Mouse (Mus musculus) heart, postnatal 36 days (tissue): ENCODE data around the gene Nln. TPM values are rescaled to one million over a fixed set of nuclear protein-coding genes. Genes with fewer than 3 reads are reported as not detected.

Source experiments
- DNase-seq, 2 experiments: peaks; one replicate each; pipeline ENCODE4 v3.0.0; 2021 to 2022
- intact Hi-C: fragments of 180-260 bp; cut with DNase I; formaldehyde crosslinking; loops from one replicate; pipeline ENCODE4 v1.15.1; 2025
- total RNA-seq, 2 experiments: library from RNA; stranded (reverse); gene quantifications; 2 replicates each; pipeline ENCODE4 v1.2.3; 2021

The Nln gene
- total RNA-seq, 2 experiments from 2014 or later = 10.6 to 14.8 TPM

DNA sequence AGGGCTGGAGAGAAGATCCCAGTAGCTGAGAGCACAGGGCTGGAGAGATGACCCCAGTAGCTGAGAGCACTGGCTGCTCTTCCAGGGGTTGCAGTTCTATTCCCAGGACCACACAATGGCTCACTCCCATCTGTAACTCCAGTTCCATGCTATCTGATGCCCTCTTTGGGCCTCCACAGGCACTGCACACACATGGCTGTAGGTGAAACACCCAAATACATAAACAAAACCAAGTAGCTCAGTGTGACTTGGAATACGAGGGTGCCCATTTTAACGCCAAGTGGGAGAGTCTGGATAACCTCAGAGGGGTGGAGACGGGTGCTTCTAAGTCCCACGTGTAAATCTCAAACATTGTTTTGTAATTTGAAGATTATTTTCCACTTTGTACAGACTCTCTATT is 9.0 kb downstream of the Nln start:
- DNase-seq = no peak
- intact Hi-C loops = no loop called here

DNA sequence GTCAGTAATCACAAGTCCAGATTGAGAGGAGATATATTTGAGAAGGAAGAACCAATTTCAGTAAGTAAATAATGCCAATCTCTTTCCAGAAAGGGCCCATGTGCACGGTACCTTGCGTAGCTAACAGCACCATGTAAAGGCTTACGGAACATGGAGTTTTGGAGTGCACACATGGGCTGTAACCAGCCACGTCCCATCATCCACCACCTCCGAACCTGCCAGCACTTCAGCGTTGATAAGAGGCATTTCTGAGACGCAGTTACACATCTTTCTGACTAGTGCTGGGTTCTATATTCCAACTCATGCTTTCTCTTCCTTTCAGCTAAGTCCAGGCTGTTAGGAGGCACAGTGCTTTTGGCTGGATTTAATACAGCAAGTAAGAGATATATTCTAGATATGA is 12.2 kb downstream of the Nln start:
- intact Hi-C loops = no loop called here
- no peak for DNase-seq

DNA sequence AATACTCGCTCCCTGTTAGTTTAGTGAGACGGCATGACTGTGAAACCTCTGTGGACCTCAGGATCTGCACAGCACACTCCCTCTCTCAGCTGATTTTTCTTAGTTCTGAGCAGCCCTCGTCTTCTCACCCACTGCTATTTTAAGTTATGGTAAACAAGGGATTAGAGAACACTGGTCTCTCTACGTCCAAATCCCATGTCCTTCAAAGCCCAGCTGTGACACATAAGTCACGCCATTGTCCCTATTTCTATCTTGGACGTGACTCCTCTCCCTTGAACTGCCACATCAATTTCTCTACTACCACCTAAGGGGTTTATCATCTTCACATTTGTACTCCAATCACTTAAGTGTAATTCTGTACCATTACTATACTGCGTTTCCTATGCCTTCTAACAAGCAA is 13.5 kb downstream of the Nln start:
- intact Hi-C loops = no loop called here
- DNase-seq = no peak

DNA sequence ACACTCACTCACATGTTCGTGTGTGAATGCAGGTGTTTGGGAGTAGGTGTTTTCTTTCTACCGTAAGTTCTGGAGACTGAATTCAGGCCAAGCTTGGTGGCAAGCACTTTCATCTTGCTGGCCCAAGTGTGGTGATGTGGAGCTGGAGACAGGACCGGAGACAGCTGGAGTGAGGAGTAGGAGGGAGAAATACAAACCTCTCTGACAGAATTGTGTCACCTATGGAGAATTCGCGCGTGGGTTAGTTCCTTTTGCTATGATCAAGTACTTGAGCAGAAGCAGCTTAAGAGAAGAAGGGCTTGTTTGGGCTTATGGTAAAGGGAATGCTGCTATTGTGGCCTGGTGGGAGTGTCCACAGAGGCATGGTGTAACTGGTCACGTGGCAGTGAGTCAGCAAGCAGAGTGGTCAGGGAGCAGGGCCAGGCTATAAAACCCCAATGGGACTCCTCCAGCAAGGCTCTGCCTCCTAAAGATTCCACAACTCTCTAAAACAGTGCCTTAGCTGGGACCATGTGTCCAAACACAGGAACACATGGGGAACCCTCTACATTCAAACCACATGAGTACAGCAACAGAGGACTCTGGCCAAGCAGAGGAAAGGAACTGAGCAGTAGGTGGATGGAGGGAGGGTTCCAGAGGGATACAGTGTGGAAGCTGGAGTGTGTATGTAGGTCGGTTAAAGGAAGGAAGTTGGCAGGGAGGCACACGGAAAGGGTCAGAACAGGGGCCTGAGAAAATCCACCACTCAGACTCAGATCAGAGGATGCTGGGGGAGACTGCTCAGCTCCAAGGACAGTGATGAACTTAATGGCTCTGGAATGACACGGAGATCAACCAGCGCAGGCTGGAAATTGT is 14.7 kb downstream of the Nln start:
- intact Hi-C loops = no loop called here
- DNase-seq = peak in 1 of 2 experiments; percentile 17

DNA sequence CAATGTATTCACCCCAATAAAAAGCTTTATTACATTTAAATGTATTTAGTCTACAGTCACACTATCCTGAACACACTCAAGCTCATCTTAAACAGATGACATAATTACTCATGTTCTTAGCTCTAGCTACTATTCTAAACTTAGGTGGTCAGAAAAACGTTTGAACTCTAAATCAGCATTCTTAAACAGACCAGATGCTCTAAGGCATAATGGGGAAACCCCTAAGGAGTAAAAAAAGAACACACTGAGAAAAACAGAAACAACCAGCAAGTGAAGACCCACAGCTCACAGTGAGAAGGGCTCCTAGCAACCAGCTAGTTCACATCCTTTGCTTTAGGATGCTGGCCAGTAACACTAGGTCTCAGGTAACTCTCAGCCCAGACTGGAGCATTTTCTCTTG is 17.7 kb downstream of the Nln start:
- intact Hi-C loops = no loop called here
- no peak for DNase-seq

DNA sequence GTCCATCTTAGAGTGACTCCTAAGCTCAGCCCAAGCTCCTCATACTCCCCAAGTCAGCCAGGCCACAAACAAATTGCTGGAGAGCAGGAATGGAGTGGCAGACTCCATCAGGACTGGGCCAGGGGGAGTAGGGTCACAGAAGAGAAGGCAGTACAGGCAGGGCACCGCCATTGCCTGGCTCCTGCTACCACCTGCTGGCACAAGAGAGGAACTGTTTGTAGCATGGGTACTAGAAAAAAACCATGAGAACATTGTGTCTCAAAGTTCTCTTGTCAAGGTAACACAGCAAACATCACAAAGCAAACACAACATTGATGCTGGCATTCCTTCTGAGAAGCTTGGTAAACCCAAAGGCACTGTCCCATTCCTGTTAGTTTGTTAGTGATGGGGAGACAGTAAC is 20.0 kb downstream of the Nln start:
- intact Hi-C loops = loop anchor here (5.0 kb wide), 1 partner anchor 382 kb away; no protein-coding TSS in a partner anchor
- peak; percentile 31 to 36 for DNase-seq

DNA sequence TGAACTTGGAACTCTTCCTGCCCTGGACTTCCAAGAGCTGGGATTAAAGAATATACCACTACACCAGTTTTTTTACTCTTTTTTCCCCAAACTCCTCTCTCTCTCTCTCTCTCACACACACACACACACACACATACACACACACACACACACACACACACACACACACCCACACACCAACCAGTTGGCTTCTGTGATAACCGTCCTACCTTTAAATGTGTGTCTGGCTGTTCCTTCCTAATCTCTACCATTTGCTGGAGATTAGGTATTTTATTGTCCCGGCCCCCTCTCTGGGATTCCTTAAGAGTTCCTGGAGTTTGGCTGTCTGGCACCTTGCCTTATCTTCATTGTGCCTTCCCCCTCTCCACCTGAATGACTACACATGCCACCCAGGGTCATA is 24.8 kb downstream of the Nln start:
- DNase-seq = no peak
- intact Hi-C loops = no loop called here

DNA sequence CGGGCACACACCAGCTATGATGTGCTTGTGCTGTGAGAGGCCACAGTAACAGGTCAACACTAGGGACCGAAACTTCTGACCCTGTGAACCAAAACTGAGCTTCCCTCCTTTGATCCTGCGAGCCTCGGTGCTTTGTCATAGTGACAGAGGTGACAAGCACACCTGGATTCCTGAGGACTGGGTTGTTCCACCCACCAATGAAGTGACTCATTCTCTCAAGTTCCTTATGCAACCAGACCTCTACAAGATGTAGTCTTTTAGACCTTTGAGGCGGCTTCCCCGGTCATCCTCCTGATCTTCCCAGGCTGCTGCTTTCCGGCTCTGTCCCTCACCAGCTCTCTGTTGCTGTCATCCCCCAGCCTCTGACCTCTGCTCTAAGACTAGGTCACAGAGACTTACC is 26.9 kb downstream of the Nln start:
- no peak for DNase-seq
- intact Hi-C loops = no loop called here

DNA sequence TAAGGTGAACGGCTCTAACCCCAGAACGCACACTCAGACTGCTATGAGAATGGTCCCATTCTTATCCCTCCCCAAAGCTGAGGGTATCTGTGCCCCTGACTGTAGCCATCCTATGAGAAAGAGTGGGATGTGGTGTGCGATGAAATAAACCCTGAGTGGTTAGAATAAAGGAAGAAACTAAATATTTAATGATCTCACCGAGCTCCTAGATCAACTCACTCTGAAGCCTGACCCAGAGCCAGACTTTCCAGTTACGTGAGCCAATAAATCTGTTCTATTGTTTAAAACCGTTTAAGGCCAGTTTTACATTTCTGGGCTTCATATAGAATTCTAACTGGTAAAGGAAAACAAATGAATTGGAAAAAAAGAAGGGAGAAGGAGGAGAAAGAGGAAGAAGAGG is 32.4 kb downstream of the Nln start:
- DNase-seq = no peak
- intact Hi-C loops = no loop called here

DNA sequence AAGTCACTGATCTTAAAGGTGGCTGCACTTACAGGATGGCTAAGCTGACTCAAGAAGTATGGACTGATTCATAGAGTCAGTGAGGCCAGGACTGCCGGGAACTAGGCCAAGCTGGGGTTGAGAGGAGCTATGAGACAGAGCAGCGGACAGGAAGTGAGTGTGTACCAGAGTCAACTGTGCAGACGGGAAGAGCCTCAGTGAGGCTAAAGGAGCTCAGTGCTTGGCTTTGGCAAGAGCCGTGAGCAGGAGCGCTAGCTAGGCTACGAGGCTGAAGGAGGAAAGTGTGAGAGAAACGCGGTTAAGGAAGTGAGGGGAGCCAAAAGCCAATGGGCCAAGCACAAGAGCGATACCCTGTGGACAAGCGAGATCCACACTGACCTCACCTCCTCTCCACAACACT is 34.7 kb downstream of the Nln start:
- peak; percentile 46 to 56 for DNase-seq
- intact Hi-C loops = no loop called here

DNA sequence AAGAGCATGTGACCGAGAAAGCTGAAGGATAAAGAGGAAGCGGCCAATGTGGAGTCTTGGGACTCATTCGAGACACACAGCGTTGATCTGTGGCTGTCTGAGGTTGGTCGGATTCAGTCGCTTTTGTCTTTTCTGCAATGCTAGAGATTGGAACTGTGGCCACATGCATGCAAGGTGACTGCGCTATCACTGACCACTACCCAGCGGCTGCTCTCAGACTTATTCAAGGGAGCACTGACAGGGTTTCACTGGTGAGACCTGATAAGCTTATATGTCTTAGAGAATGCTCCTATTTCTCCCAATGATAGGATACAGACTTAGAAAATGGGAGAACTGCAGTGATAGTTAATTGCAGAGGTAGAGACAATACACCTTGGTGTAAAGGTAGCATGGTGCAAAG is 35.2 kb downstream of the Nln start:
- intact Hi-C loops = no loop called here
- no peak for DNase-seq

DNA sequence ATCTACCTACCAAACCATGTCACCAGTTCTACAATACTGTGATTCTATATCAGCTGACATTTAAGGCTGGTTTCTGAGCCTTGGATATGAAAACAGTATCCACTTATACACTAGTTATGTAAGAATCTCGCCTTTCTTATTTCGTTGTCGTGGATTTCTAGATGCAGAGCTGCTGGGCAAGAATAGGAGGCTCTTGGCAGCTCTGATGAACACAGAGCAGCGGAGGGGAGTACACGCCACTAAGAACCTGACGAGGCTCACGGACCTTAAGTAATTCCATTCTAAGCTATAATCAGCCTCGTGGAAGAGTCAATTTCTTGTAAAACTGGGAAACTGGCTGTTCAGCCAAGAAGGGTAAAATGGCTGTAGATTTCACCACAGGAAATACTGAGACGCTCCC is 37.1 kb downstream of the Nln start:
- intact Hi-C loops = no loop called here
- no peak for DNase-seq

DNA sequence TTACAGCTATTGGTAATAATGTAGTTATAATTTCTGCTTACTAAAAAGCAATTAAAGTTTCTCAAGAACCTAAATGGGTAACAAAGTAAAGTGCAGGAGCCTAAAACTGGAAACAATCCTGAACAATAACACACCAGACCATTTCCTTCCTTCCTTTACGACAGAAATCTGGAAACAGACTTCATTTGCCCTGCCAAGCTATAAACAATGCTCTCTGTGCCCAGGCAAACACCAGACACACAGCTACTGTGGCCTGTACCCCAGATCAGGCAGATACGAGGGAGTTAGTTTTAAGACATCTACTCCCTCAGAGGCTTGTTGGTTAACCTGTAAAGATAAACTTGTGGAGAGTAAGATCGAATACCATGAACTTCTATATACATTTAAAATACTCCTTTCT is 38.7 kb downstream of the Nln start:
- intact Hi-C loops = no loop called here
- DNase-seq = no peak

DNA sequence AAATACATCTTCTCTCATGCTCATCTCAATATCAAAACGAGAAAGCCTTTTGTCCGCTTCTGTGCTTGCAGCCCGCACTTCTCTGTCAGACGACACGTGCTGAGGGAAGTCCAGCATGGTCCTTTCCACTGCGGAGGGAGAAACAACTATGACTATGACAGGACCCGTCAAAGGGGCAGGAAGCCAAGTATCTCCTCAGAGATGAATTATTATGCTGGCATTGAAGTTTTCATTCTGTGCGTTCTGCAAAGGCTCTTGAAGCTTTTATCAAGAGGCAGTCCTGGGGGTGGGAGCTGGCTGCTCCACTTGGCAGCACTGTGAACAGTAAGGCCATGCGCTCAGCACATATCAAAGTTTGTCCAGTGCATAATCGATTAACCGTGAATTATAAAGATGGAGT is 40.2 kb downstream of the Nln start:
- intact Hi-C loops = no loop called here
- DNase-seq = no peak

DNA sequence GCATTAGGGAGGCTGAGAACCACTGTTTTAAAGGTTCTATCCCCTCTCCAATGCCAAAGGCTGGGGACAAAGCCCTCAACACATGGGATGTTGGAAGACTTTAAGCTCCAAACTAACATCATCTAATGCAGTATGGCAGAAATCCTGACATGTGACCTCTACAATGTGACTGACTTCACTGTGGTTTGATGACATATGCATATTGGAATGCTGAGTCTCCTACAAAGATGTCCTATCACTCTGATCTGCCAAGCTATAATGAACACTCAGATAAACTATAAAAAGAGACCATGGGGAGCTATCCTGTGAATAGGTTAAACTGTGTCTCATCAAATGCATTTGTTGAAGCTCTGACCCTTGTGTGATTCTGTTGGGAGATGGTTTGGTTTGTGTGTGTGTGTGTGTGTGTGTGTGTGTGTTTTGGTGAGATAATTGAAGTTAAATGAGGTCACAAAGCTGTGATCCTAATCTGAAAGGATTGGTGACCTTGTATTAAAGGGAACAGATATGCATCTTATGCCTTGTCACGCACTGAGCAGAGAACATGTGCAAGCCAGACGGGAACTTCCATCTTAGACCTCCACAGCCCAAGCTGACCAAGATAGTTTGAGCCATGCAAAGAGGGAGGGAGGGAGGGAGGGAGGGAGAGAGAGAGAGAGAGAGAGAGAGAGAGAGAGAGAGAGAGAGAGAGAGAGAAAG is 43.6 kb downstream of the Nln start:
- intact Hi-C loops = no loop called here
- DNase-seq = no peak

DNA sequence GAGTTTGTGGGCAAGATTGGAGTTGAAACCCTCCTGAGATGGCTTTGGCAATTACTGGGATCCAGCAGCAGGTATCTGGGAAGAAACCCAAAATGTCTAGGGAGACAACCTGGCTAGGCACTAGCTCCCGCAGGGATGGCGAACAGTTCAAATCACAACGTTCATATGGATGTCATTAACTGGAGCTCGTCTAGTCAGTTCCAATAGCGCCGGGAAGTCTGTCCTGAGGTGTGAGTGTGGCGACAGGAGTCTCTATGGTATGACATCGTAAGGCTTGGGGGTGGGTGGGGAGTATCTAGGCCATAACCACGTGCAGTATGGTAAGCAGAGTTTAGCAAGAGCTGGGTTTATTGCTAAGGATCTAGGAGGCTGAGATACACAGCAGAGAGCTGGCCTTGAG is 46.4 kb downstream of the Nln start:
- intact Hi-C loops = no loop called here

DNA sequence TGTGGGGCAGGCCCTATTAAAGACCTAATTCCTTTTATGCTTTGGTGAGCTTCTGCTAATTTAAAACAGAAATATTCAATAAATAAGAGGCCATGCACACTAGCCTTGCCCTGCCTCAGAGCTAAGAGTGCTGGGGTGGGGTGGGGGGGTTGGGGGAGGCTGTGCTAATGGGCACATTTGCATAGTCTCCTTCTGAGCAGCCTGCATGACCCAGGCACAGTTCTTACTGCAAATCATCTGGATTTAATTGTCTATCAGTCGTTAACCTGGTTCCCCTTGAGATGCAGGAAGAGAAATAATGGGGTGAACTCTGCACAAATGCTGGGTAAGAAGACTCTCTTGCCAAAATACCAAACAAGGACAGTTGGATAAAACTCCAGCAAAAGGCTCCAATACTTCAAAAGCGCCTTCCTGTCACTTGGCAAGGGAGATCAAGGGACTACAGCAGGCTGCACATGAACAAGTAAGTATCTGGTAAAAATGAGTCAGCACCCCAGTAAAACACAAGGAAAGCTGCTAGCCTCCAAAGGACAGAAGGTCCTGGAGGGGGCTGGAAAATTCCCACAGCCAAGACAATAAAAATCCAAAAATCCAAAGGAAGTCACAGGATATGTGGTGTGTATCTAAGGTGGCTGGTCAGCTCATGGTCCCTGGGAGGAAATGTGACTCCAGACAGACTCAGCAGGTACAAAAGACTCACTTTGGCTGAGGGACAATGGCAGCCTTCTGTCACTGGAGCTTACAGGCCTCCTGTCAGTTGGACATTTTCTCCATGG is 47.3 kb downstream of the Nln start:
- DNase-seq = no peak
- intact Hi-C loops = no loop called here

More for the DNA sequence above, 46.4 kb downstream of the Nln start:
- no peak for DNase-seq

DNA sequence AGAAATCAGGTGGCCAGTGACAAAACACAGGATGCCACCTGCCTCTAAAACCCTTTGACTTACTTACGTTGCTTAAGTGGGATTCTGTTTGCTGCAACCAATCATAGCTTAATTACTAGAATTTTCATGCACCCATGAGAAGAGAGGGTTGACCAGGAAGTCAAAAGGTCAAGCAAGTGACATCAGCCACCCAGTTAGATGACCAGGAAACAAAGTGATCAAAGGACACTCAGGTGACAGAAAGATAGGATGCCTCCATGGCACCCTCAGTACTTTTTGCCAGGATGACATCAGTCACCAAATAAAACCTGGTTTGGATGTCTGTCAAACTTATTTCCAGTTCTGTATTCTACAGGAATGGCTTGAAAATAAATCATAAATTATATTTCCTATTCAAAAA is 49.2 kb downstream of the Nln start:
- intact Hi-C loops = no loop called here
- DNase-seq = no peak

DNA sequence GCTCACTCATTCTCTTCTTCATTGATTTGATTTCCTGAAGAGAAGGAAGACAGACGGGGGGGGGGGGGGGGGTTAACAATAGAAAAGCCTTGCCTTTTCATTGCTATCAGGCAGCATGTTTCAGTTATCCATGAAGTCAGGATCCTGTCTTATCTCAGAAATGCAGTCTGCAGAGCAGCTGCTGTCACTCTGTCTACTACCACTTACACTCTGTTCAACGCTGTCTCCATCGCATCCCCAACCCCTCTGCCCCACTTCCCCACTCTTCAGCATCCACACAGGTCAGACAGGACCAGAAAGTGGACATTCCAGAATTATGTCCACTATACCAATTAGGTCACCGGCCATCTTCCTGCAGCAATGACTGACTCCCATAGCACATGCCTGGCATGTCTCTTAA is 49.9 kb downstream of the Nln start:
- intact Hi-C loops = no loop called here
- no peak for DNase-seq

DNA sequence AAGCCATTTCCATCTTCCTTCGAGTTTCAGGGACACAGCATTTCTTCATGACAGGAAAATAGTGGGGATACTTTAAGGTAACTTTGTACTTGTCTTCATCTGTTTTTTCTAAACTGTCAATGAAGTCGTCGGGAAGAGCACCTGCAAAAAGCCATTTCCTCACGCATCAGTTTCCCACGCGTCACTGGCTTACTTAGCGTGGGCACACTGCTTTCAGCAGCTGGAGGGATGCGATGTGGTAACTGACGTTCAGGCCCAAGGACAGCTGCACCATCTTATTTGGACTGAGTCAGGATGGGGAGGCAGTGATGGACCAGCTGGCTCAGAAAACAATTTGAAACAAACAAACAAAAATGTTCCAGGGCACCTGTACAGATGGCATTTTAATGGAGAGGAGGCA is 50.7 kb downstream of the Nln start:
- no peak for DNase-seq
- intact Hi-C loops = no loop called here

DNA sequence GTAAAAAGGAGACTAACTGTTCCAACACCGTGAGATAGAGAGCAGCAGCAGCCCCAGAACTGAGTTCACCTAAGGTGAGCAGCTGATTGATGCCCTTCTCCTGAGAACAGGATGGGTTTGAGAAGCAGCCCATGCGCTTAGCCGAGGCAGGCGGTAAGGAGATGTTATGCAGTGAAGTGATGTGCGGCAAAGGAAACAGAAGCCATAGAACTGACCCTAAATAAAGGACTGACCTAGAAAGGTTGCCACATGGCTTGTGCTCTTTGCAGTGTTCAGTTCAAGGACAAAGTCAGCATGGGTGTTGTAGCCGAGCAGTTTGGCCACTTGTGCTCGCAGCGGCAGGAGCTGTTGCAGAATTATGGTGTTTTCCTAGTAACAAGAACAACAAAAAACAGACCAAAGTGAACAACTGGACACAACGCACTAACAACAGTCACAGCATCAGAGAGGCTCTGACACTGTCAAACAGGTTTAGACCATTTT is 57.1 kb downstream of the Nln start:
- DNase-seq = no peak
- intact Hi-C loops = no loop called here
